Mouse (Mus musculus) R1 (cell line): ENCODE measurements around the gene H2-M3.
"Not testable (repeated sequence)": the region's sequence is repeated elsewhere in the genome, so short reads cannot be mapped to it uniquely, and the experiment has no call there.

Experiments
- DNase-seq: peaks from one replicate; pipeline ENCODE4 v3.0.0-alpha.2; 2018; ENCODE audit warnings: low read depth, low spot score

The H2-M3 gene

DNA sequence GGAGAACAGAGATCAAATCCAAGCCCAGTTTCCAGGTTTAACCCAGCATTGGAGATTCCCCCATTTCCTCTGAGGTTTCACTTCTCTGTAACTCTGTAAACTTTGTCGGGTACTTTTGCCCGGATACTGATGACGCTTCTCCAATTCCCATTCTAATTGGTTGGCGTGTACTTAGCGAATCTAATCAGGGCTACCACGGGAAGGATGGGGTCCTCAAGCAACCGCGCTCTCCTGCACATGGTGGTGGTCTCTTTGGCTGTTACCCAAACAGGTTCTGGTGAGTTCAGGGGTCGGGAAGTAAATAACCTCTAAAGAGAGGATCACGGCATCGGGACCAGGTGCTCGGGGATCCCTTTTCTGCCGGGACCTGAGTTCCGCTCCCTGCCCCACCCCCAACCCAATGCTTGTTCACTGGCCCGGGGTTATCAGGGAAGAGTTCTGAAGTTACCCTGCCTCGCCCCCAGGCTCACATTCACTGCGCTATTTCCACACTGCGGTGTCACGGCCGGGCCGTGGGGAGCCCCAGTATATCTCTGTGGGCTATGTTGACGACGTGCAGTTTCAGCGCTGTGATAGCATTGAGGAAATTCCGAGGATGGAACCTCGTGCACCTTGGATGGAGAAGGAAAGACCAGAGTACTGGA lies at the start of gene H2-M3:
TSS of gene H2-M3 (plus strand) at position 163 of the 644 bp plus-strand sequence.
- peak; percentile 87 for DNase-seq

DNA sequence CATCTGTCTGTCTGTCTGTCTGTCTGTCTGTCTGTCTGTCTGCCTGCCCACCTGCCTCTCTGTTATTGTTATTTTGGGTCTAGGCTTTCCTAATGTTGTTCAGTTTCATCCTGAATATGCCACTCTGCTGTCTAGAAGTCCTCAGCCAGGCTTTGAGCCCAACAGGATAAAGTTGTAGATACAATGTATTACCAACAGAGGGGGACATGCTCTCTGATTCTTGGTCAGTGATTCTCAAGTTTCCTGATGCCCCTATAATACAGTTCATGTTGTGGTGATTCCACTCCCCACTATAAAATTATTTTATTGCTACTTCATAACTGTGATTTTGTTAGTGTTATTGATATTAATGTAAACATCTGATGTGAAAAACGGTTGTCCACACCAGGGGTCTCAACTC lies 48.1 kb upstream of the H2-M3 start:
- DNase-seq: peak; percentile 23

DNA sequence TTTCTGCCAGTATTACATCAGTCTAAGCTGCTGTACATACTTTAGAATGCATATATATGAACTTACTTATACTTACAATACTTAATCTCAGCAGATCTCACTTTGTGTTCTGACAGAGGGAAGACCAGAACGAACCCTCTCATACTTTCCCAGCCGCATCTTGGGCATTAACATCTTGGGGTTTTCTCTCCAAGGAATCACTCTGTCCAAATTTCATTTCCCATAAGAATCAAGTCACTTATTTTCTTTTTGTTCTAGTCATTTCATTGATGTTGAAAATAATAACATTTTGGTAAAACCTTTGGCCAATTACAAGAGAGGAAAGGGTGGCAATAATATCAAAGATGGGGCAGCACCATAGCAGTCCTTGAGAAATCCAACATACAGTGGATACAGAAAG lies 32.8 kb upstream of the H2-M3 start, which contains the start of gene Olfr97:
TSS of gene Olfr97 (minus strand) at position 101 of the 400 bp plus-strand sequence.
- DNase-seq: not testable (repeated sequence)

DNA sequence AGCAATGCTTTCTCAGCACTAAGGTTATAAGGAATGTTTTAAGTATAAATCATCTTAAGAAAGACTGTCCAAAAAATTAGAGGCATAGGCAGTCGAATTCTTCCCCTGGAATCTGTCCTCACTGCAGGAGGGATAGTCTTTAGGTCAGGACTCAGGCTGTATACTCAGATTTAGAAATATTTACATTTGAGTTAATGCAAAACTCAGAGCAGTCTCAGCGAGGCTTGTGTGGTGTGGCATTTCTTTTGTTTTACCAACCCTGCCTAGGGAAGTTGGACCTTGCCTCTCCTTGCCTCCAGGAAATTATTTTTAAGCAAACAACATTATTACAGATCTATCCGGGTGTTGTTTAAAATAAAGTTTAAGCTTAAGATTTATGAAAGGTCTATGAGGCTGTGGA lies 27.8 kb upstream of the H2-M3 start:
- peak; percentile 41 for DNase-seq

DNA sequence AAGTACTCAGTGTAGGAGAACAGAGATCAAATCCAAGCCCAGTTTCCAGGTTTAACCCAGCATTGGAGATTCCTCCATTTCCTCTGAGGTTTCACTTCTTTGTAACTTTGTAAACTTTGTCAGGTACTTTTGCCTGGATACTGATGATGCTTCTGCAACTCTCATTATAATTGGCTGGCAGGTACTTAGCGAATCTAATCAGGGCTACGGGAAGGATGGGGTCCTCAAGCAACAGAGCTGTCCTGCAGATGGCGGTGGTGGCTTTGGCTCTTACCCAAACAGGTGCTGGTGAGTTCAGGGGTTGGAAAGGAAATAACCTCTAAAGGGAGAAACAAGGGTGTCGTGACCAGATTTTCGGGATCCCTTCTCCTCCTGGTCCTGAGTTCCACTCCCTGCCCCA lies 23.3 kb upstream of the H2-M3 start:
- DNase-seq: peak; percentile 74

DNA sequence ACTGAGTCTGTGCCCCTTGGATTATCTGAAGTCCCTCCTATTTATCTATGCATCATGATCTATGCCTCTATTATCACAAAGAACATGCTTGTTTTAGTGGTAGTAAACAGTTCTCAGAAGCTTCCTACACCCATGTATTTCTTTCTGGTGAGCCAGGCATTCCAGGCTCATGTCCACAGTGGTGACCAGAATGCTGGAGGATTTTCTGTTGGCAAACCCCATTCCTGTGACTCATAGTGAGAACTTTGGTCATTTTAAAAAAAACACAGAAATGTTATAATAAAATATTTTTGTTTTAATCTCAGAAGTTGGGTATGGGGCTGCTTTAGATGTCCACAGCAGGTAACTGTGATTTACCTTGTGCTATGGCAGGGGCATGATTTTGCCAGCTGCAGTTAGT lies 20.6 kb upstream of the H2-M3 start:
- DNase-seq: no peak

DNA sequence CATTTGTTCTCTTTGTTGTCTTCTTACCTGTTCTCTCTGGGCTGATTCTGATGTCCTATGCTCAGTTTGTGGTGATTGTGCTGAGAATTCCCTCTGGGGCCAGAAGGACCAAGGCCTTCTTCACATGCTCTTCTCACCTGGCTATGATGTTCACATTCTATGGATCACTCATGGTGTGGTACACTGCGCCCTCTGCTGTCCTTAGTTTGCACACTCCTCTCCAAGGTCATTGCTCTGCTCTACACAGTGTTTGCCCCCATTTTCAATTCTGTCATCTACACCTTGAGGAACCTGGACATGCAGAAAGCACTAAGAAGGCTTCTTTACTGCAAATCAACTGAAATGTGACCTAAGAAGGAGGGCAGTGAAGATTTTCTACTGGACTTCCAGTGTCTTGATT lies 19.5 kb upstream of the H2-M3 start:
- peak; percentile 62 for DNase-seq

DNA sequence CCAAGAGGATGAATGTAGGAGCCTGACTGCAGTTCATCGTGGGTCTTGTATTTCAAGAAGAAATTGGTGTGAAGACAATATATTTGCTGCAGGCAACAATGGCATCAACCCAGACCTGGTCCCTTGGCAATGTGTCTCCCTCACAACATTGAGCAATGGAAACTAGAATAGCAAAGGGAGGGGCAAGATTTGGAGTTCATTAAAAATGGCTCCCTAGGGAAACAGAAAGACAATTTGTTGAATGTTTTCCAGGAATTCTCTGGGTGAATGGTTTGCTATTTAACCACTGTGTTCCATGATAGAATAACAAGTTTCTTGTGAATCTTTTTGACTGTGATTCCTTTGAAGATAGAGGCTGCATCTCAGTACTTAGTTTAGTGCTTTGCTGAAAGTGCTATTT lies 6.4 kb upstream of the H2-M3 start, which contains the start of gene Olfr98:
TSS of gene Olfr98 (minus strand) at position 124 of the 400 bp plus-strand sequence.
- DNase-seq: no peak

DNA sequence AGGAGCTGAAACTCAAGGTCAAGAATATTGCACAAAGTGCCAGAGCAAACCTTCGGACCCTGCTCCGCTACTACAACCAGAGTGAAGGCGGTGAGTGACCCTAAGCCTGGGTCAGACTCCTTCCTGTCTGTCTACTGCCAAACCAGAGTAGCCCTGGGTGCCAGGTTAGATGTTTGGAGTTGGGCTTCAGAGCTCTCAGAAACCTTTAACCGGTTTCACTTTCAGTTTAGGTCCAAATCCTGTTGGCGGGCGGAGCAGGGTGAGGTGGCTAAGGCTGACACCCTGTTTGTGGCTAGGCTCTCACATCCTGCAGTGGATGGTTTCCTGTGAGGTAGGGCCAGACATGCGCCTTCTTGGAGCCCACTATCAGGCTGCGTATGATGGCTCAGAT lies 677 bp downstream of the H2-M3 start:
- DNase-seq: peak; percentile 22

DNA sequence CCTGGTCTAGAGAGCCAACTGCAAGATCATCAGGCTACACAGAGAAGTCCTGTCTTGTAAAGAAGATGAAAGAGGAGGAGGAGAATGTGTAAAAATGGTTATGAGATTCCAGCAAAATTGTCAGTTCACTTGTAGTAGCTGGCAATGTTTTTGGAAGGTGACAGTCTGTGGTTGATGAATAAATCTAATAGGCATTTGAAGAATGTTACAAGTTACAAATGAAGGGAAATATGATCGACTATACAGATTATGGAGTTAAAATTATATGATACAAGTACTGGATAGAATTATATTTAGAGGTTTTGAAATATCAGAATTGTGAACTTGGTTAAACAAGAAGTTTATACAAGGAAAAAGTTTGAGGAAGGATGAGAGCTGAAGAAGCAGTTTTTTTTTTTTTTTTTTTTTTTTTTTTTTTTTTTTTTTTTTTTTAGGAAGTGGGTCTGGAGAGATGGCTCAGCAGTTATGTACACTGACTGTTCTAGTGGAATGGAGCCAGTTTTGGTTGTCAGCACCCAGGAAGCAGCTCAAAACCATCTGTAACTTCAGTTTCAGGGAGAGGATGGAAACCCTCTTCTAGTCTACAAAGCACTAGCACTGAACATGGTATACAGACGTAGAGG lies 5.7 kb downstream of the H2-M3 start:
- no peak for DNase-seq

DNA sequence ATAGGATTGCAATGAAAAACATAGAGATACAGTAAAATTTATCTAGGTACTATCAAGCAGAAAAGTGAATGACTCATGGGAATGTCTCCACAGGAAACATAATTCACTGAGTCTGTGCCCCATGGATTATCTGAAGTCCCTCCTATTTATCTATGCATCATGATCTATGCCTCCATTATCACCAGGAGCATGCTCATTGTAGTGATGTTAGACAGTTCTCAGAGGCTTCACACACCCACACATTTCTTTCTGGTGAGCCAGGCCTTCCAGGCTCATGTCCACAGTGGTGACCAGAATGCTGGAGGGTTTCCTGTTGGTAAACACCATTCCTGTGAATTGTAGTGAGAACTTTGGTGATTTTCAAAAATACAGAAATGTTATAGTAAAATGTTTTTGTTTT lies 6.6 kb downstream of the H2-M3 start:
- DNase-seq: no peak

DNA sequence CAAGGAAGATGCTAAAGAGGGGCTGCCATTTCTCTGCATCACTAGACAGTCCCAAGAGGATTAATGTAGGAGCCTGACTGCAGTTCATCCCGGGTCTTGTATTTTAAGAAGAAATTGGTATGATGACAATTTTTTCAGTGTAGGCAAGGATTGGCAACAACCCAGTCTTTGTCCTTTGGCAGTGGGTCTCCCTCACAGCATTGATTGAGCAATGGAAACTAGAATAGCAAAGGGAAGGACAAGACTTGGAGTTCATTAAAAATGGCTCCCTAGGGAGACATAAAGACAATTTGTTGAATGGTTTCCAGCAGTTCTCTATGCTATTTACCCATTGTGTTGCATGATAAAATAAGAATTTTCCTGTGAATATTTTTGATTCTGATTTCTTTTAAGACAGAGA lies 10.3 kb downstream of the H2-M3 start:
- DNase-seq: no peak

DNA sequence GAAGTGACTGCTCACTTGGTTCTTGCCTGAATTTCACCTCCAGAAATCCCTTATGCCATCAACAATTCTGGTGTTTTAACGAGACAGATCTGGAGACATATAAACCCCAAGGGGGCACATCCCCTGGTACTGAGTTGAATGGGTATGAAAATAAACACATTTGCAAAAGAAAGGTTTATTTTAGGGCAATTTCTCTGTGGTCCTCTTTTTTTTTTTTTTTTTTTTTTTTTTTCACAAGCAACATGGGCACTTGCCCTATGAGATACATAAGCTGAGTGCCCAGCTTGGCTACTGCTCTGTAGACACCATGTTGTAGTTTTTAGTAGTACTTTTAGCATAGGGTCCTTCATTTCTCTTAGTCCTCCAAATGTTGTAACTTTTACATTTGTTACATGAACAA lies 13.3 kb downstream of the H2-M3 start, which contains the start of gene Olfr99:
TSS of gene Olfr99 (minus strand) at position 101 of the 400 bp plus-strand sequence.
- DNase-seq: no peak

DNA sequence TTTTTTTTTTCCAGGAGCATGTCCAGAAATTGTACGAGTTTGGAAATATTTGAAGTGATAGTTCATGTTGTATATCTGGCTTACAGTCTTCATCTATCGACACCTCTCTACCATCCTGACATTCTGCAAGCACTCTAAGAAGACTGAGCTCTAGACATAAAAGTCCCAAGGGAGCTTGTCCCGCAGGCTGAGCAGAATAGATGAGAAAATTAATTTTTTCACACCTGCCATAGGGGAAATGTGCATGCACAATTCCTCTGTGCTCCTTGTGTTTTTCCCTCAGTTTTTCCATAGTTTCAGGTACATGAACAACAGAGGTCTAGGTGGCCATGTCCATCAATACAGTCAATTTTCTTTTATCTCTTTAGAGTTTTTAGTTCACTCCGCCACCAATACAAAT lies 34.2 kb downstream of the H2-M3 start, which contains the start of gene Olfr101:
TSS of gene Olfr101 (minus strand) at position 101 of the 400 bp plus-strand sequence.
- no peak for DNase-seq

DNA sequence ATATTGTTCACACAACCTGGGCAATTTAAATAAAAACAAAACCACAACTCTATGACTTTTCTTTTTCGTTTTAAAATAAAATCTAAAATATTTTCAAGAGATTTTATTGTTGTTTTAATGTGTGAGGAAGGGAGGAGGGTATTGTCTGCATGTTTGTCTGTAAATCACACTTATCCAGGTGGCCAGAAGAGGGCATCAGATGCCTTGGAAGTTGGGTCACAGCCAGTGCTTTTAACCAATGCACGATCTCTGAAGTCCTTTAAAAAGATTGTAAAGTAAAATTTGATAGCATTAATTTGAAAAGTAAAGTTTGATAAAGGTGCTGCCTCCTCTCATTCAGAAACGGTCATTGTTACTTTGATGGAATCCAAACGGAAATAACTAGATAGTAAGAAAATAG lies 38.5 kb downstream of the H2-M3 start:
- DNase-seq: peak; percentile 48

DNA sequence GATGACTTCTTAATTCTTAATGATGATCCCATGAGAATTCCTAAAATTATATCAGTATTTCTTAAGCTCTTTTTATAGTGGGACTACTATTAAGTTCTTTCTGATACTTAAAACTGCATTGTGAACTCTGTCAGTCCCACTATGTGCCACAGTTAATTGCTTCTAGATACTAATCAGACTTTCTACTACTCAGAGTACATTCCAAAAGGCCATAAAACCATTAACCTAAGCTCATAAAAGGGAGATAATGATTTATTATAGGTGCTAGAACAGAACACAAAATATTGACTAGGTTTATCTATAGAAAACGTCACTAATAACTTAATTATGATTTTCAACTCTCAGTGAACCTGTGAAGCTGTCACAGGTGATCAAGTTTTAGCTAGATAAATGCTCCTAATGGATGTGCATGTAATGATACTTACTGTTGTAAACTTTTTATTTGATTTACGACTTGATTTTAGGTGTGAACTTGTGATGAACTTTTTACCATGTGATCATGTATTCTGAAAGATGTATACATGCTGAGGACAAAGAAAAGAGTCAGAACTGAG lies 40.2 kb downstream of the H2-M3 start:
- no peak for DNase-seq

DNA sequence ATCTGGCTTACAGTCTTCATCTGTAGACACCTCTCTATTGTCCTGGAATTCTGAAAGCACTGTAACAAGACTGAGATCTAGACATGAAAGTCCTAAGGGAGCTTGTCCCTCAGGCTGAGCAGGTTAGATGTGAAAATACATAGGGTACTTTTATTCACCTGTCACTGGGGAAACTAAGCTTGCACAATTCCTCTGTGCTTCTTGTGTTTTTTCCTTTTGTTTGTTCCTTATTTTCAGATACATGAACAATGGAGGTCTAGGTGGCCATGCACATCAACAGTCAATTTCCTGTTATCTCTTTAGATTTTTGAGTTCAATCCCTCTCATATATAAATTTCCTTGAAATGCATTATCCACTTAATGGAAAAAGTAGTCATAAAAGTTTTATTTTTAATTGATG lies 46.9 kb downstream of the H2-M3 start, which contains the start of gene Olfr102:
TSS of gene Olfr102 (minus strand) at position 101 of the 400 bp plus-strand sequence.
- DNase-seq: no peak
